Mouse (Mus musculus) heart, embryonic 16.5 days (tissue): ENCODE data around the gene Bod1. TPM values are rescaled to one million over a fixed set of nuclear protein-coding genes. Genes with fewer than 3 reads are reported as not detected.

ENCODE experiments used
- ATAC-seq: fragments of 200-750 bp; cut with Nextera tagmentation; replicated peaks from 2 replicates; pipeline ENCODE4 v1.8.0; 2017; ENCODE audit warnings: moderate number of reproducible peaks; ENCODE audit not compliant: insufficient read depth, low FRiP score; ENCODE audit errors: extremely low read depth
- H3K27ac ChIP-seq: fragments of 300-500 bp; sonication (generic); 2 replicates; pipeline ENCODE4 v1.5.1; 2014; ENCODE audit warnings: mild to moderate bottlenecking, low read length, control low read depth, moderate library complexity
- H3K27me3 ChIP-seq: fragments of 300-500 bp; sonication (generic); 2 replicates; pipeline ENCODE4 v1.6.1; 2014; ENCODE audit warnings: low read length, mixed read lengths; ENCODE audit not compliant: control insufficient read depth, insufficient read depth
- H3K36me3 ChIP-seq: fragments of 300-500 bp; sonication (generic); 2 replicates; pipeline ENCODE4 v1.6.1; 2014; ENCODE audit not compliant: control insufficient read depth, insufficient read depth
- H3K4me1 ChIP-seq: fragments of 300-500 bp; sonication (generic); 2 replicates; pipeline ENCODE4 v1.6.1; 2014; ENCODE audit warnings: low read length, mixed read lengths; ENCODE audit not compliant: control insufficient read depth, insufficient read depth
- H3K4me2 ChIP-seq: fragments of 300-500 bp; sonication (generic); 2 replicates; pipeline ENCODE4 v1.6.1; 2014; ENCODE audit warnings: low read depth, mild to moderate bottlenecking, control low read depth, low read length
- H3K4me3 ChIP-seq: fragments of 300-500 bp; sonication (generic); 2 replicates; pipeline ENCODE4 v1.5.1; 2014; ENCODE audit warnings: mild to moderate bottlenecking, control low read depth, low read length
- H3K9ac ChIP-seq: fragments of 300-500 bp; sonication (generic); 2 replicates; pipeline ENCODE4 v1.6.1; 2014; ENCODE audit warnings: low read length, control low read depth
- H3K9me3 ChIP-seq: fragments of 300-500 bp; sonication (generic); replicated peaks from 2 replicates; pipeline ENCODE4 v1.6.1; 2016; ENCODE audit warnings: low read length; ENCODE audit not compliant: control insufficient read depth
- WGBS: fragments of 180-500 bp; shearing (Covaris S2); extraction: QIAGEN DNeasy Blood & Tissue Kit; methylation state at CpG from one replicate; pipeline ENCODE4 v1.1.7; 2014; 5-methylcytosine and 5-hydroxymethylcytosine counted together
- polyA plus RNA-seq: library from polyadenylated mRNA; unstranded; fragments of >200 nt; fragmentation: Nextera tagmentation; extraction: Ambion mirVana; gene quantifications from 2 replicates; pipeline ENCODE4 v1.2.1, GENCODE M21; 2015

Gene Bod1
- polyA plus RNA-seq: 62.8 and 73.4 TPM in 2 replicates

- Histone ChIP-seq H3K27me3 (no peaks in the 10 kb centered on the region), H3K36me3 (peaks cover 18% of the 10 kb centered on the region), H3K9ac (peak within 1 kb of the TSS; percentile 93), H3K9me3 (no peaks in the 10 kb centered on the region), H3K27ac (peak within 1 kb of the TSS; percentile 51), H3K4me3 (peak within 1 kb of the TSS; percentile 84), H3K4me2 (peak within 1 kb of the TSS; percentile 83), H3K4me1 (peaks cover 11% of the 10 kb centered on the region; the same call in 1 of the 2 replicates)
- WGBS: under 1% methylated on average over 64 of the region's 76 CpGs
- ATAC-seq: peak; percentile 97
These were observed at the start of gene Bod1 for GRCm38 (mm10) chr11:31671354-31672169. Gene Bod1, minus strand, starts transcription at chr11:31671885.

DNA sequence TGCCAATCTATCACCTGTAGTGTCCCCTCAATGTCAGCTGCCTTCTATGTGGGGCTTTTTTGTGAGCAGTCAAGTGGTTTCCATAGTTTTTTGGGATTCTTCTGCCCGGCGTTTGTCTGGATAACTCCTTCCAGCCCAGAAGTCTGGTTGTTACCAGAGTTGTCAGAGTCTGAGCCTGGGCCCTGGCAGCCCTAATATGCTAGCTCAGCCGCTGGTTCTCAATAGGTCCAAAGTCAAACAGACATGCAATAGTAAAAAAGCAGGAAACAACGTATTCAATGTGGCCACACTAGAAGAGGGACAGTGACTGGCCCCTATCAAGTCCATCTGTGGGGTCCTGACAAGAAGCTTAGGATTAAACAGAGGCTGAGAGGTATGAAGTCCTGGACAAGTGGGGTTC is 47.4 kb upstream of the Bod1 start:
- whole genome bisulfite sequencing: 74% methylated on average over 4 of the region's 4 CpGs
- H3K27me3 ChIP-seq: no peaks in the 10 kb centered on the region
- H3K4me3 ChIP-seq: no peak overlapping the region
- ATAC-seq: no peak
- H3K4me1 ChIP-seq: peaks cover 19% of the 10 kb centered on the region
- no peak overlapping the region for H3K27ac ChIP-seq
- no peak overlapping the region for H3K9ac ChIP-seq
- no peaks in the 10 kb centered on the region for H3K36me3 ChIP-seq
- H3K9me3 ChIP-seq: no peaks in the 10 kb centered on the region
- H3K4me2 ChIP-seq: no peak overlapping the region

DNA sequence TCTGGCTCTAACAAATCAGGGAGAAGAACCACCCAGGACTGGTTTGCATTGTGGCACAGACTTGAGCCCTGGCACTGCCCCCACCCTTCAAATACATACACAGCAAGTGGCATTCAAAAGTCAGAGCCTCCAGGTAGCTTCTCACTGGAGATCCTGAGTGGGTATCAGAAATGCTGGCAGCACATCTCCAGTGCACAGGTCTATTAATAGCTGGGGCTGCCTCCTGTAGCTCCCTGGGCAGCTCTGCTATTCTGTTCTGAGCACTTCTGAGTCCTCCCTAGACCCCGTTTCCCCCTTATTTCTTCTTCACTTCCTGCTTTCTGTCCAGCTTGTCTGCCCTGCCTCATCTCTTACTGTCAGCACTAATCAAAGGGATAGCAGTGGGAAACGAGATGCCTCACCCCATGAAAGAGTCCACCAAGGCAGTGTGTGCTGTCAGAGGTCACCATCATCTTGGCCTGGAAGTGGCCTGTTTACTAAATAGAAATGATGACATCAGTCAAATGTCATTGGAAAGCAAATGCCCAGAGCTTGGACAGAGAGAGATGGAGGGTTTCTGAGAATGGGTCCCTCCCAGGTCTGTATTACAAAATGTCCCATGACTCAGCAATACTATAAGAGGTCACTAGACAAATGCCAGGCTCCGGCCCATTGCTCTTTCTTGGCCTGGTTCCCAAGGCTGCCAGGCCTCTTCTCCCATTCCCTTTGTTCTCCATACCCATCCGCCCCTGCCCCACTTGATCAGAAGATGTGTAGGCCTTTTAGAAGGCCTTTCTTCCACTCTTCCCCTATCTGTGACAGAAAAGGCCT is 46.4 kb upstream of the Bod1 start:
- no peaks in the 10 kb centered on the region for H3K27me3 ChIP-seq
- 17% methylated on average over 4 of the region's 4 CpGs for WGBS
- H3K4me1 ChIP-seq: peaks cover 28% of the 10 kb centered on the region
- 0 out of 2 replicates have a peak overlapping the region, but pooled peaks have one; percentile 13 for H3K4me2 ChIP-seq
- peak; percentile 52; the same call in 1 of the 2 replicates for ATAC-seq
- peak overlapping the region; percentile 39; the same call in 1 of the 2 replicates for H3K9ac ChIP-seq
- no peaks in the 10 kb centered on the region for H3K9me3 ChIP-seq
- peak overlapping the region; percentile 80 for H3K27ac ChIP-seq
- no peaks in the 10 kb centered on the region for H3K36me3 ChIP-seq
- no peak overlapping the region for H3K4me3 ChIP-seq

DNA sequence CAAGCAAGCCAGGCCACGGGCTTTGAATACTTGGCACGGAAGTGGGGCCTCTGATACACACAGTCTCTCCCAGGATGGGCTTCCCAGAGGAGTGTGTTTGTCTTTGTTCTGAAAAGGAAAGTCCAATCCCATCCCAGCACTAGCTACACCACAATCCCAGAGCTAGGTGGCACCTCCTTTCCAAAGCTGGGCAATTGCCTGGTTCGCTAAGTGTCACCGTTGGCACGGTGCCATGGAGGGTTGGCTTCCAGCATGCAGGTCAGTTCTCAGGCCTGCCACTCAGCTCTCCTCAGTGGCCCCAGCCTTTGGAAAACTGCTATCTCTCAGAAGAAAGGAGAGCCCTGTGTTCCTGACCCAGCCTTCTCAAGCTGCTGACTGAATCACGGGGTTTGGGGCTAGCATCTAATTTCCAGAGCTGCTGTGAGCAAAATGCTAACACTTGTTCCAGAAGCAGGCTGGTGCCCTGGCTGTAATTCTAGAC is 42.0 kb upstream of the Bod1 start:
- H3K9ac ChIP-seq: peak overlapping the region; percentile 50
- H3K4me3 ChIP-seq: no peak overlapping the region
- 25% methylated on average over 6 of the region's 6 CpGs for WGBS
- H3K9me3 ChIP-seq: no peaks in the 10 kb centered on the region
- peak overlapping the region; percentile 91 for H3K27ac ChIP-seq
- ATAC-seq: peak; percentile 89
- peaks cover 29% of the 10 kb centered on the region for H3K4me1 ChIP-seq
- no peaks in the 10 kb centered on the region for H3K27me3 ChIP-seq
- peak overlapping the region; percentile 28; the same call in 1 of the 2 replicates for H3K4me2 ChIP-seq
- no peaks in the 10 kb centered on the region for H3K36me3 ChIP-seq

DNA sequence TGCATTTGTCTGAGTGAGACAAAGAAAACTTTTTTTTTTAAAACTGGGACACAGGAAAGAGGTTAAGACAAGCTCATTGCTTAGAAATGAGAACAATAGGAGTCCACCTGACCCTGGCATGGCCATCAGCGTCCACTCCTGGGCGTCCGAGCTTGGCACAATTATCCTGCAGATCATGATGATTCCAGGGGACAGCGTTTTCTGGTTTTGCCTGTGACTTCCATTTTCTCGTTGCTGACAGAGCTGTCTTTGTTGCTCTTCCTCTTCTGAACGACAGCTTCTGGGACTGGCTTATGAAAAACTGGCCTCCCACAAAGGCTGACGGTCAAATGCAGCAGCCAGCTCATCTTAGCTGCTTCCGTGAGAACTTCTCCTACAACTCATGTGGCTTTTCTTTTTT is 41.4 kb upstream of the Bod1 start:
- ATAC-seq: no peak
- H3K27ac ChIP-seq: peak overlapping the region; percentile 91
- no peaks in the 10 kb centered on the region for H3K36me3 ChIP-seq
- peak overlapping the region; percentile 12; the same call in 1 of the 2 replicates for H3K9ac ChIP-seq
- no peak overlapping the region for H3K4me3 ChIP-seq
- H3K4me1 ChIP-seq: peaks cover 23% of the 10 kb centered on the region
- H3K4me2 ChIP-seq: no peak overlapping the region
- H3K9me3 ChIP-seq: no peaks in the 10 kb centered on the region
- no peaks in the 10 kb centered on the region for H3K27me3 ChIP-seq
- WGBS: 53% methylated on average over 8 of the region's 8 CpGs

DNA sequence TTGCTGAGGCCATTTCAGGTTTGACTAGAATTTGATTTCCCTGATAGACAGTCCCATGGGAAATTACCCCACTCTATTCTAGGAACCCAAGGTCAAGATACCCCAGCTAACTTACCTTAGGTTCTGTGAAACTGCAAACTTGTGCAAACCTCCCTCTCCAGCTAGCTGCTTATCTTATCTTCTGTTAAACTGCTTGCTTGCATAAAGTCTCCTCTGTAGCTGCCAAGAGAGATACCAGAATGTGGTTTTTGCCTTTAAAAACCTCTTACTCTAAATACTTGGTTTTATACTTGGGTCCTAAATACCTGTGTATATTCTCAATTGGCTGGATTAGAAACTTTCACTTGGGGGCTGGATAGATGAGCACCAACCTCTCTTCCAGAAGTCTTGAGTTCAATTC is 36.1 kb upstream of the Bod1 start:
- Histone ChIP-seq H3K4me1 (peaks cover 2% of the 10 kb centered on the region; the same call in 1 of the 2 replicates), H3K9me3 (peaks cover 5% of the 10 kb centered on the region; the same call in 1 of the 2 replicates), H3K27ac (no peak overlapping the region), H3K9ac (no peak overlapping the region), H3K4me3 (no peak overlapping the region), H3K4me2 (no peak overlapping the region), H3K36me3 (no peaks in the 10 kb centered on the region), H3K27me3 (no peaks in the 10 kb centered on the region)
- ATAC-seq: no peak

- Histone ChIP-seq H3K36me3 (no peaks in the 10 kb centered on the region), H3K27ac (no peak overlapping the region), H3K9ac (no peak overlapping the region), H3K9me3 (peaks cover 5% of the 10 kb centered on the region; the same call in 1 of the 2 replicates), H3K27me3 (no peaks in the 10 kb centered on the region), H3K4me2 (no peak overlapping the region), H3K4me1 (peaks cover 2% of the 10 kb centered on the region; the same call in 1 of the 2 replicates), H3K4me3 (no peak overlapping the region)
- WGBS: 64% methylated on average over 8 of the region's 8 CpGs
- ATAC-seq: no peak
These were observed 31.5 kb upstream of the Bod1 start for GRCm38 (mm10) chr11:31703173-31703572.

DNA sequence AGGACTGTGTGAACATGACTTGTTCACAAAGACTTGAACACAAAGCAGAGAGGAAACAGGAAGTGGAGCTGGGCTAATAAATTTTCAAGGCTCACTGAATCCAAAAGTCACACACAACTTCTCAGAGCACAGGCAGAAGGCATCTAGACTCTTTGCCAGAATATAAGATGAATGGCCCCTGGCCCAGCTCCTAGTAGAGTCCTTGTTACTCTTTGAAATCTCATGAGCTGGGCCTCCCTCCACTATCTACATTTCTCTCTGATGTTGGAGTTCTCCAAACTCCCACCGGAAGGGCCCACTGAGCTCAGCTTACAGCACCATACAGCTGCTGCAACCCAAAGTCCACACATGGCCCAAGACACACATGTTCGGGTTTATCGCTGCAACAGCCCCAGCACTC is 30.2 kb upstream of the Bod1 start:
- no peaks in the 10 kb centered on the region for H3K36me3 ChIP-seq
- H3K9ac ChIP-seq: no peak overlapping the region
- peaks cover 2% of the 10 kb centered on the region; the same call in 1 of the 2 replicates for H3K4me1 ChIP-seq
- H3K9me3 ChIP-seq: no peaks in the 10 kb centered on the region
- no peak overlapping the region for H3K4me3 ChIP-seq
- no peak for ATAC-seq
- 89% methylated on average over 3 of the region's 3 CpGs for WGBS
- H3K27me3 ChIP-seq: no peaks in the 10 kb centered on the region
- H3K4me2 ChIP-seq: no peak overlapping the region
- H3K27ac ChIP-seq: no peak overlapping the region
